ENCODE assay signal across 18 mouse cellular contexts in the genomic region with DNA sequence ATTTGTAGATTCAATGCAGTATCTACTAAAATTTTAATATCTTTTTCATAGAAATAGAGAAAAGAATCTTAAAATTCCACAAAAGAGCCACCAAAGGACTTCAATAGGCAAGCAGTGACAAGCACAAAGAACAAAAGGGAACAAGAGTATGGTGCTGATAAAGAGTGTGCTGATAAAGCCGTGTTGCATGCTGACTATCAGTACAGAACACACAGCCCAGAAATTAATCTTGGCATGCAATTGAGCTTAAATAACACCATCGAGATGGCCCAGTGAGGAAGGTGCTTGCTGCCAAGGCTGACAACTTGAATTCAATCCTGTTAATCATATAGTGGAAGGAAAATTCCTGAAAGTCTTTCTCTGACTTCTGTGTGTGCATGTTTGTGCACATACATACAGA. TPM values are rescaled to one million over a fixed set of nuclear protein-coding genes. Genes with fewer than 3 reads are reported as not detected.
DNase-seq lines count a peak whose midpoint lies in the region; ATAC-seq and TF ChIP-seq lines count a peak whose summit lies in the region.
"Had no signal": no experiment of that assay in that cellular context is flagged by ENCODE, and none has a peak within 500 bp of the region (broad histone marks: within the 10 kb centered on the region; RNA-seq: fewer than 3 reads in every experiment).

No protein-coding gene starts in this region.

- no peak overlapping the region for H3K4me3 ChIP-seq in forebrain, embryonic 14.5 days (ENCODE audit: low read depth, low read length)
- H3K4me3 ChIP-seq in forebrain, postnatal 0 days (ENCODE audit: low read depth, low read length) = no peak overlapping the region
- H3K4me3 ChIP-seq: limb, embryonic 12.5 days; myocyte had no signal

- 61% methylated on average over 2 of the region's 2 CpGs for WGBS in forebrain, embryonic 14.5 days
- 54% methylated on average over 2 of the region's 2 CpGs for WGBS in forebrain, postnatal 0 days

- H3K9ac ChIP-seq in forebrain, embryonic 14.5 days (ENCODE audit: low read length) = no peak overlapping the region
- no peak overlapping the region for H3K9ac ChIP-seq in forebrain, postnatal 0 days
- H3K9ac ChIP-seq: limb, embryonic 12.5 days had no signal

- H3K4me2 ChIP-seq in forebrain, embryonic 14.5 days (ENCODE audit: low read length) = no peak overlapping the region
- no peak overlapping the region for H3K4me2 ChIP-seq in forebrain, postnatal 0 days (ENCODE audit: low read depth)
- H3K4me2 ChIP-seq: limb, embryonic 12.5 days; midbrain, embryonic 11.5 days had no signal

- H3K4me1 ChIP-seq in forebrain, embryonic 14.5 days (ENCODE audit: control insufficient read depth, insufficient read depth, low read length) = no peaks in the 10 kb centered on the region
- no peaks in the 10 kb centered on the region for H3K4me1 ChIP-seq in forebrain, postnatal 0 days (ENCODE audit: insufficient read depth)
- H3K4me1 ChIP-seq: limb, embryonic 12.5 days had no signal

- intact Hi-C loops in left cerebral cortex, postnatal 4 days (cut with DNase I) = no loop called here
- intact Hi-C loops in left cerebral cortex, postnatal 36 days (cut with DNase I) = no loop called here

- peak; percentile 26 for DNase-seq in forebrain, embryonic 14.5 days (ENCODE audit: low spot score)
- no peak for DNase-seq in forebrain, postnatal 0 days
- DNase-seq in left cerebral cortex, postnatal 4 days = peak; percentile 29
- DNase-seq in left cerebral cortex, postnatal 36 days (ENCODE audit: low spot score in 2 of 2) = no peak
- DNase-seq in liver = peak; percentile 56
- DNase-seq in right cerebral cortex, adult 18-20 months = no peak
- DNase-seq in right cerebral cortex, postnatal 14 days = no peak
- DNase-seq: adrenal gland, adult 8-10 months; cerebellum, adult 9-11 months; gastrocnemius, postnatal 25 days; heart, postnatal 10 days; right cerebral cortex, postnatal 25 days; thymus, postnatal 4 days had no signal

- H3K36me3 ChIP-seq in forebrain, embryonic 14.5 days (ENCODE audit: control insufficient read depth, insufficient read depth, low read length) = 0 out of 2 replicates have a peak, but pooled peaks cover 3% of the 10 kb centered on the region
- 0 out of 2 replicates have a peak, but pooled peaks cover under 1% of the 10 kb centered on the region for H3K36me3 ChIP-seq in forebrain, postnatal 0 days (ENCODE audit: insufficient read depth)

- TF ChIP-seq CTCF in forebrain, postnatal 0 days (IDR thresholded peaks at IDR 0.05; ENCODE audit: low read depth) = no peak

- H3K27ac ChIP-seq in forebrain, embryonic 14.5 days (ENCODE audit: low read depth, low read length) = no peak overlapping the region
- H3K27ac ChIP-seq in forebrain, postnatal 0 days (ENCODE audit: low read depth, low read length) = no peak overlapping the region
- H3K27ac ChIP-seq: limb, embryonic 12.5 days had no signal

- no peak for ATAC-seq in forebrain, embryonic 14.5 days
- ATAC-seq in forebrain, postnatal 0 days = no peak
- peak; percentile 97 for ATAC-seq in megakaryocyte progenitor cell, adult 5-6 weeks (replicated peaks; ENCODE audit: poor library complexity)
- ATAC-seq: lung, postnatal 0 days had no signal

- H3K9me3 ChIP-seq in forebrain, embryonic 14.5 days (replicated peaks; ENCODE audit: control insufficient read depth, low read length) = no peaks in the 10 kb centered on the region
- H3K9me3 ChIP-seq in forebrain, postnatal 0 days (ENCODE audit: low read length) = no peaks in the 10 kb centered on the region
- H3K9me3 ChIP-seq: limb, embryonic 12.5 days had no signal

- no peaks in the 10 kb centered on the region for H3K27me3 ChIP-seq in forebrain, embryonic 14.5 days (replicated peaks; ENCODE audit: control insufficient read depth, insufficient read depth, low read length)
- no peaks in the 10 kb centered on the region for H3K27me3 ChIP-seq in forebrain, postnatal 0 days (ENCODE audit: insufficient read depth, low read length)
- H3K27me3 ChIP-seq: limb, embryonic 12.5 days had no signal

RNA-seq across cellular contexts. Expression of a gene that starts 50.8 kb away (rescaled TPM):
- 47.5 and 53.2 TPM in 2 replicates for polyA plus RNA-seq in forebrain, embryonic 14.5 days (2014; fragmentation: Nextera tagmentation; extraction: Ambion mirVana)
- total RNA-seq in forebrain, postnatal 0 days (2014; rRNA removed) = 53.9 and 60.4 TPM in 2 replicates
- polyA plus RNA-seq in forebrain, postnatal 0 days (2015; fragmentation: Nextera tagmentation; extraction: Ambion mirVana) = 45.6 and 48.4 TPM in 2 replicates
- total RNA-seq in left cerebral cortex, postnatal 4 days (2021) = 10 to 100 TPM; 65.7 to 76.6 TPM
- 10 to 100 TPM; 51.4 to 57.8 TPM for total RNA-seq in left cerebral cortex, postnatal 36 days (2021)
- 46.5 and 50.4 TPM in 2 replicates for total RNA-seq in megakaryocyte progenitor cell, adult 5-6 weeks (2015)
- 29.4 and 36.7 TPM in 2 replicates for total RNA-seq in megakaryocyte progenitor cell, adult 5-6 weeks (2017)

Comparison
In these comparisons a context has a peak if more than half of its experiments do, and no peak if none do; other contexts are left out.
1. DNase-seq: peak in forebrain, embryonic 14.5 days (single experiment), left cerebral cortex, postnatal 4 days (single experiment) and liver (single experiment); none in forebrain, postnatal 0 days (single experiment), left cerebral cortex, postnatal 36 days (0 of 2), right cerebral cortex, adult 18-20 months (single experiment) and right cerebral cortex, postnatal 14 days (single experiment).